Mouse (Mus musculus) right cerebral cortex, postnatal 4 days (tissue): ENCODE measurements around the gene Islr.

ENCODE experiments used
- DNase-seq: peaks from one replicate; pipeline ENCODE4 v3.0.0-alpha.2; 2022

Islr gene

DNA sequence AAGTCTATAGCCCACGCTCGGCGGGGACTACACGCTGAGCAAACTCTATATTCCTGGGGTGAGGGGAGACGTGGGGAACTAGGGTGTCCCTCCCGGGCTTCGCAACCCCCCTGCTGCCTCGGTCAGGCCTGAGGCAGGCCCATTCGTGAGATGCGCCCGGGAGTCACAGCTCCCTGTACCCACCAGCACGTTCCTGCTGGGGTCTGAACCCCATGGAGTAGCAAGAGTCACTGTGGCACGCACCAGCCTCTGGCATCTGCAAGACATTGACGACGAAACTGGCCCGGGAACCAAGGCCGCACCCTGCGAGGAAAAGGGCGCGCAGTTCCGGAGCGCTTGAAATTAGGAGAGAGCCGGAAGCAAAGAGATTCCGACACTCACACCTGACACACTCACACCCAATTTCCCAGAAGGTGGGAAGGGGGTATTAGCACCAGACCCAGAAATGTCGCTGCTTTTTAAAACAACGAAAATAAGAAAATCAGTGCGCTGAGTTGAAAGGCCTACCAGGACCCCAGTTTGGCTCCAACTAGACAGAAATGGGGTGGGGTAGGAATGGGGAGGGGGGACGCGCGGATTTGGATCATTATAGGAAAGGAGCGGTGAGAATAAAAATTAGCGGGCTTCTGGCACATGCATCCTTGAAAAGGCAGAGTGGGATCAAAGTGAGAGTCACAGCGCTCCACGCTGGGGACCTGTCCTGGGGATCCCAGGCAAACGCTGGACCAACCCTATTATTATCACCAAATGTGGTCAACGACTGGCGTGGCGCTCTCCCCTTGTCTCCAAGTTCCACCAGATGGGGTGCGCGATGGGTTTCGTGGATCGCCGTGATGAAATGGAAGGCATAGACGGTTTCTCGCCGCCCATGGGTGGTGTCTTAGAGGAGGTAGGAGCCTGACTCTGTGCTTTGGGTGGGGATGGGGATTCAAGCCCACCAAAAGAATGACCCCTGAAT is 7.2 kb downstream of the Islr start:
- DNase-seq: no peak

DNA sequence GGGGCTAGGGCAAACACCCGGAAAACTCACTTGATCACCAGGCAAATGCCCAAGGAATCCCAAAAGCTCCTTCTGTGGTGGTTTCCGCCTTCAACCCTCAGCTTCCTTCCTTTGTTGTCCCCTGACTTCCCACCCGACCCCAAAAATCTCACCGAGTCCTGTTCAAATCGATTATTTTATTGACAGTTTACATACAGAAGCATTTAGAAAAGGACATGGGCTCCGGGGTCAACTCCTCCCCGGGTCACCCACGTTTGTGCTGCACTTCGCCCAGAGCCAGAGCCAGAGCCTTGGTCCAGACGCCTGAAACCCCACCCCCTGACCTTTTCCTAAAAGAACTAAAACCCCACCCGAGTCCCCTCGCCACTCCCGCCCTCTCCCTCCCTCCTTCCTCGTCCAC is 8.0 kb downstream of the Islr start:
- no peak for DNase-seq

DNA sequence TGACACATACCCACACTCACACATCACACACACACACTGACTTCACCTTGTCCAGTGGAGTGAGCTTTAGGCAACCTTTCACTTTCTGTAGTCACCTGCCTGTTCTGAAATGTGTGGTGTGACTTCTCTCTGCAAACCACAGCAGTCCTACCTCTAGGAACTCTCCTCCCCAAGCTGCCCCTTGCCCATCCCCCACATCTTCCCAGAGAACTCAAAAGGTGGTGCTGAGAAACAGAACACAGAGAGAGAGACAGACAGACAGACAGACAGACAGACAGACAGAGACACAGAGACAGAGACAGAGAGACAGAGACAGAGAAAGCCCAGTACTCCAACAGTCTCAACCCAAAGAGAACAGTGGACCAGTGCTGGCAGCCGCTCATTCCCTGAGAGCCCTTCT is 8.4 kb downstream of the Islr start:
- DNase-seq: no peak

DNA sequence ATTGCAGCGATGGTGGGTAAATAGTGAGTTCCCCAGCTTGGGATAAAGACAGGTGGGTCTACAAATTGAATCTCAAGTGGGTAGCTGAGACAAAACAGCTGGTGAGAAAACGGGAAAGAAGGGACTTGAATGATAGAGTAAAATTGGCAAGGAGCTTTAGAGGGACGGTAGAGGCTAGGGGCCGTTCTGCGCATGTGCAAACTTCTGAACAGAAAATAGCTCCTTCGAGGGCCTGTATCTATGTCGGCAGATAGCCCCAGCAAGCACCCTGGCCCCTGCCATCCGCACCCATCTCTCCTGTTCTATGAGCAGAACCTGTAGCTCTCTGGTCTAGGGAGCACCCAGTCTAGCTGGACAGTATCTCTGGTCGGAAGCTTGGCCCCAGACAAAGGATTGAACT is 9.9 kb downstream of the Islr start:
- no peak for DNase-seq

DNA sequence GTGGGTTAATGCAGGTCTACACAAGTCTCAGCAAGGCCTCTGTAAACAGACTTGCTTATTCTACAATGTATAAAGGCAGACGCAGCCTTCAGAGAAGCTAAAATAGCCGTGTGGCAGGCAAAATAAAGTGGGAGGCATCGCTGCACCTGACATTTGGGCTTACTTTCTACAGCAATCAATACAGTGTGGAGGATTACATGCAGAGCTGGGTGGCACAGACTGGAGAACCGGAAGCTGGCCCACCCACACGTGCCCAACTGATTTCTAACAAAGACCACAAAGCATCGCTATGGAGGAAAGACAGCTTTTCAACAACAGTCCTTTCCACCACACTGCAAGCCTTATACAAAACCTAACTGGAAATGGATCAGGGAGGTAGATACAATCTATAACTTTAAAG is 19.6 kb downstream of the Islr start:
- no peak for DNase-seq

DNA sequence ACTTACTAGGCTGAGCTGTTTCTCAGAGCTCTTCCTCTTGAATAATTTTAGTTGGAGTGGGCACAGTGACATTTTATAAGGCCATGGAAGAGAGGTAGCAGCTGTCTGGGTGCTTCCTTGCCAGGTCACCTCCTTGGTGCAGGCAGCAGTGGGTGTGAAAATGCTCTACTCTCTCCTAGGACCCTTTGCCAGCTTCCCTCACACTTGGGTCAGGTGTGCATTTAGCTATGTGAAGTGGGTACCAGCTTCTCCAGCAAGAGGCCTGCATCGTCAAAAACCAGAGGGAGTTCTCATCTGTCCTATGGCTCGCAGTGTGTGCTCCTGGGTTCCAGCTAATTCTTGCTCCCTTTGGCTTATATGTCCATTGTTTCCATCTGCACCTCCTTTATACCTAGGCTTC is 24.7 kb downstream of the Islr start:
- DNase-seq: no peak

DNA sequence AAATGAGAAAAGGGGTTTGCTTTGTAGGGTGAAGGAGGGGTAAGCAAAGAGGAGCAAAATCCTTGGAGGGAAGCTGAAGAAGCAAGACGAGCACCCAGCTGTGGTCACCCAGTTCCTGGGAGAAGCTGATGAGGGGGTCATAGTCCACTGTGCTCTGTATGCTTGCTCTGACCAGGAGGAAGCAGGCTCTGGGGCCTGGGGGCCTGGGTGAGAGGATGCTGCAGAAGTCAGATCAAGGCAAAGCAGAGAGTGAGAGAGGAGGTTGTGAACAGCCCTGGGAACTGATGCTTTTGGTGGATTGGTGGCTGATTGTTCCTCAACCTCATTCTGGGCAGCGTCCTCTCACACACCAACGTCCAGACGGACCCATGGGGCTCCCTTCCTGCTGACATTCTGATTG is 26.9 kb downstream of the Islr start:
- no peak for DNase-seq

DNA sequence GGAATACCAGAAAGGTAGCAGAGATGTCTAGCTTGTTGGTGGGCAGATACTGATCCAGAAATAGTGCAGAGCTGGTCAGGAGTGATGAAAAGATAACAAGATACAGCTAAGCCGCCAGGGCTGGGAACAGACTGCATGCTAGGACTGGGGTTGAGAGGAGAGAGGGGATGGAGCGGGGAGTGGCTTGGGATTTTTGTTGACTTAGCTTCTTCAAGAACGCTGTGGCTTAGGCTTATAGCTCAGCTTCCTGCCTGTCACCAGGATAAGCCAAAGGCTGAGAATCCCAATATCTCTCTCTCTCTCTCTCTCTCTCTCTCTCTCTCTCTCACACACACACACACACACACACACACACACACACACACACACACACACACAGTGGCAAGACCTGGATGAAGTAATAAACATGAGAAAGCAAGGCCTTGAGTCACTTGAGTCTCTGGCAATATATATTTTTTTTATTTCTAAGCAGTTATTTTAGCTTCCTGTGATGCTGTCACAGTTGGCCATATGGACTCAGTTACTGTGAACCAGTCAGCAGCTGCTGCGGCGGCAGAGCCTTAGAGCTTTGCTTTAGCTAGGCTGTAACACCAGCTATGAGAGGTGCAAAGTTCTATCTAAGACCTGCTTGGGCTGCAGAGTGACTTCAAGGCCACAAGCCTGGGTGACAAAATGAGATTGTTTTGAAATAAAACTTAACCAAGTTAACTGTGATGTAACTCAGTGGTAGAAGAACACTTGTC is 28.2 kb downstream of the Islr start:
- no peak for DNase-seq

DNA sequence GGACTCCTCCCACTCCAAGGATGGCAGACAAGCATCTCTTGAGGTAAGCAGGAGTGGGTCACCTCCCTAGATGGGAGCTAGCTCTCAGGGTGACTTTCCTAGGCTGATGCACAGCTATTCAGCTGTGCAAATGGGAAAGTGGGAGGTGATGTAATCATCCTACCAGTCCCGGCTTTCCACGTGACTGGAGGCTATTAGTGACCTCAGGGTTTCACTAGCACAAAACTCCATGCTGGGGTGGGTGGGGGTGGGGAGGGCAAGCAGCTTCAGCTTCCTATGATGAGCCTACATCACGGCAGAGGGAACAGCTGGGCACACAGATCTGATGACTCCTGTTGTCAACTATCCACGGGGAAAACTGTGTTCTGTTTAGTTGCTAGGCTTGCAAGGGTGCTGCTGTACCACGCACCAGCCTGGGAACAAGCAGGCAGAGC is 29.3 kb downstream of the Islr start:
- DNase-seq: no peak

DNA sequence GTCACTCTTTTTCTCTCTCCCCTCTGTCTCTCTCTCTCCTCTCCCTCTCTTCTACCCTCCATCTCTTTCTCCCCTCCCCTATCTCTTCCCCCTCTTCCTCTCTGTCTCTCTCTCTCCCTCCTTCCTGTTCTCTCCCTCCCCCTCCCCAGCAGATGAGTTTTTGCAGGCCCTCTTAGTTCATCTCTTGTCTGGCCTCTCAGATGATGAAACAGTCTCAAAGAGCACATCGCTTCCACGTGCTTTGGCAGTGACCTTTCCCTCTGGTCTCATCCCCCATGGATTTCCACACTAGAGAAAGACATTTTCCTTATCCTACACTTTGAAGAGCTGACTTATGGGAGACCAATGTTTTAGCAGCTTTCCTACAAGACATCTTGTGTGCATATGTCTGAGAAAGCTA is 31.2 kb downstream of the Islr start:
- DNase-seq: no peak

DNA sequence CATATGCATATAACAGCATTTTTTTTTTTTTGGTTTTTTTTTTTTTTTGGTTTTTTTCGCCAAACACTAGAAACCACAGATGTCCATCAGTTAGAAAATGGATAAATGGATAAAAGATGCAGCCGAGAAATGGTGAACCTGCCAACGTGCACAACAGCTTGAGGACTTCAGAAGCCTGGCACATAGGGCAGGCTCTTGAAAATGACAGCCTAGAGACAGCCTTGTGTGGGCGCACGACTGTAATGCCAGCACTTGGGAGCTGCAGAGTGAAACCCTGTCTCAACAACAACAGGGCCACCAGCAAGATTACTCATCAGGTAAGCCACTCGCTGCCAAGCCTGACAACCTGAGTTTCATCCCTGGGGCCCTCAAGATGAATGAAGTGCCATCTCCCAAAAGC is 34.7 kb downstream of the Islr start:
- DNase-seq: no peak

DNA sequence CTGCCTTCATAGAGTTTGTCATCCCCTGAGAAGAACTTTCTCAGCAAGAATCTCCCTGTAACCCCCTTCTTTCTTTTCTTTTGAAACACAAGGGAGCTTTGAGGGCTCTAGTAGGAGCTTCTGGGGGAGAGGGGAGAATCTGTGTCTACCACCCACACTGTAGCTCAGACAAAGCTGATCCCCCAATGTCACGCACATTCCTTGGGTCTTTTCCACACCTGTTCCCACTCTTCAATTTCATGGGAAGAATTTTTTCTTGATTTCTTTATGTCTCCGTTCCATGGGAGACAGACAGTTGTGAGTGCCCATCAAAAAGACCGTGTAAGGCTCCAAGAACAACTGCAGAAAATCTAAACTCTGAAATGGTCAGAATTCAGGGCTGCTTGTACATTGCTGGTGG is 35.2 kb downstream of the Islr start:
- DNase-seq: no peak

DNA sequence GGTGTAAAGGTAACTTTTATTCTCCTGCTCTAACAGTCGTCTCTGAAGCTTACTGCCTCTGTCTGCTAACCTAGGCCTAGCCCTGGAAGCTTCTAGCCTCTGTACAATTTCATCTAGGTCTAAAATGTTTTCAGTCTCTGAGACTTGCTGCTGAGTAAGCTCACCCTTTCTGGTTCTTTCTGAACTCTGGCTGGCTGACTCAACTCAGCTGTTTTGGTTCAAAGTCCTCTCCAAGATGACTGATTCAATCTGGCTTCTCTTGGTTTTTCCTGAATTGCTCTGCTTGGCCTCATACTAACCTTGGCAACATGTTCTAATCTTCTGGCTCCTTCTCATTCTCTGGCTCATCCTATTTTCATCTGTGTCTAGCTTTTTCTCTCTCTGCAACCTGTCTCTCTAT is 38.3 kb downstream of the Islr start:
- no peak for DNase-seq

DNA sequence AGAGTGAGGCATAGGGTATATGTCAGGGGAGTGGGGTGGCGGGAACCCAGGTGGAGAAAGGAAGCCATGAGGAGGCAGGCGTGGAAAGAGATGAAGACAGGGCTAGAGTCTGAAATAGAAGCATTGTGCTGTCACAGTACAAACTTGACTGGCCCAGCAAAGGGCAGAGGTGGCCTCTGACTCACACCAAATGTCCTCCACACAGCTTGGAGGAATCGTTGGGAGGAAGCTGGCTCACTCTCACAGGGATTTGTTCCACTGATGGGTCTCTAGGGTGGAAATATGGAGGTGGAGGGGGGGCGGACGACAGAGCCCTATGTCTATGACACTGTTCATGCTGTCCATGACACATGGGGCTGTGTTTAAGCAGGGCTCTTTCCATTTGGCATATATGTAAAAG is 41.0 kb downstream of the Islr start:
- no peak for DNase-seq

DNA sequence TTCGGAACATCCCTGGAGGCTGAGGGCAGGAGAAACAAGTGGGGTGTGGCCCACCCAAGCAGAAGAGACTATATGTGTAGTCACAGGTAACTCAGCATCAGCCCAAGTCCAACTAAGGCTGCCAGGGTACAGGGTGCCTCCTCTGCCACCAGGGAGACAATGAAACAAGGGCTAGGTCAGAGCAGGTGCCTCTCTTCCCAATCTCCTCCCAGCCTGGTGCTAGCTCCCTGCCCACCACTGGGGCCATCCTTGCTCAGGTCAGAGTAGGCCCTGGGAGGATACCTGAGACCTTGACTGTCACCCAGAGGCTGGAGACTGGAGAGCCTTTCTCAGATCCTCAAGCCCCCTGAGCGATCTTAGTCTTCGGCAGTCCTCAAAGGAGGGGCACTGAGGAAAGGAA is 41.9 kb downstream of the Islr start:
- no peak for DNase-seq

DNA sequence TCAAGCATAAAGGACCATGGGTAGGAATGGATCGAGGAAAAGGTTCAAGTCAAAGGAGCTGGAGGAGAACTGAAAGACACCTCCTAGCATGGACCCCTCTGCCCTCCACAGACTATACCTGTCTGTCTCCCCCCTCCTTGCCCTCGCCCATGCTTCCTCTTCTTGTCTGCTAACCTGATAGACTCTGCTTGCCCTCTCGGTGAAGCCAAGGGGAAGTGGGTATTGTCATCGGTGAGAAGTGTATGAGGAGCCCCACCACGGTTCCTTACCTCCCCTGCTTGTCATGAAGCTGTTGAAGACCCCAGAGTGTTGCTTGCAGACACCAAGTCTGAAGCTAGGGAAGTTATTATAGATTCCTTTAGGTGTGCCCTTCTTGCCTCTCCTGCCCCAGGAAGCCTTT is 43.8 kb downstream of the Islr start:
- no peak for DNase-seq

DNA sequence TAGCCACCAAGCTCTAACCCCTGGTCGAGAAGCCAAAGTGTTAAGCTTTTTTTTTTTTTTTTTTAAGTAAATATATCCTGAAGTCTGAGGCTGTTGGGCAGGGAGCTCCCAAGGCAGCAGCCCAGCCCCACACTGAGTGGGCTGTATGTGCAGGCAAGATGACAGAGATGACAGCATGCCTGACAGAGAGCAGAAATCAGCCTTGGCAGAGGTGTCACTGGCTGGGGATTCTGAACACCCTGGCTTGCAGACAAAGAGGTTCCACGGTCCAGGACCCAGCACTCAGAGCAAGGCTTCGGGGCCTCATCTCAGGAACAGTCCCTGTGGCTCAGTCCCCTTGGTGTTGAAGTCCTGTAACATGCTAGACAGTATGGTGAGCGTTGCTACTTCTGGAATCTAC is 44.3 kb downstream of the Islr start:
- no peak for DNase-seq

DNA sequence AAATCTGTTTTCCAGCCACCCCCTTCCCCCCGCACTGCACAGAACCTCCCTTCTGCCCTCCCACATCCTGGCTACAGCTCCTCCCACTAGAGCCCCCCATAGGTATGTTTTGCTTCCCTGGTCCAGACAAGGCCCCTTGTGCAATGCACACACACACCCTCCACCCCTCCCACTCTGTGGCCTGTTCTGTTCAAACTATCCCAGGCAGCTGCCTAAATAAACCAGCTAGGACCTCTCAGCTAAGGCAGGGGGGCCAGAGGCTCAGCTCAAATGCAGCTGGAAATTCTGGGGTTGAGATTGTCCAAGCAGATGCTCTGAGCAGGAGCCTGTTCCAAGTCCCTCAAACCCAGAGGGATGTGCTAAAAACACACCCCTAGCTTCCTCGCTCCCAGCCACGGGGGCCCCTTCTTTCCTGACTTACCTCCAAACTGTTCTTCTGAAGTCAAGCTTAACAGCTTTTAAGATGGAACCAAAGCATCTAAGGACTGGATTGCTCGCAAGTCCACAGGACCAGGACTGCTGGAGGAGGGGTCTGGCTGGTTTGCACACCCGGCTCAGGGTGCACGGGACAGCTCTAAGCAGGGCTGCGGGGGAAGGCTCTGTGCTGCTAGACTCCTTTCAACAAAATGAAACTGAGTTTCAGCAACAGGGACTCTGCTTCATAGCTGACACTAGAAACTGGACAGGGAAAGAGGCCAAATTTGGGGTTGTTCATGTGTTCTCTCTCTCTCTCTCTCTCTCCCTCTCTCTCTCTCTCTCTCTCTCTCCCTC is 45.4 kb downstream of the Islr start:
- no peak for DNase-seq

DNA sequence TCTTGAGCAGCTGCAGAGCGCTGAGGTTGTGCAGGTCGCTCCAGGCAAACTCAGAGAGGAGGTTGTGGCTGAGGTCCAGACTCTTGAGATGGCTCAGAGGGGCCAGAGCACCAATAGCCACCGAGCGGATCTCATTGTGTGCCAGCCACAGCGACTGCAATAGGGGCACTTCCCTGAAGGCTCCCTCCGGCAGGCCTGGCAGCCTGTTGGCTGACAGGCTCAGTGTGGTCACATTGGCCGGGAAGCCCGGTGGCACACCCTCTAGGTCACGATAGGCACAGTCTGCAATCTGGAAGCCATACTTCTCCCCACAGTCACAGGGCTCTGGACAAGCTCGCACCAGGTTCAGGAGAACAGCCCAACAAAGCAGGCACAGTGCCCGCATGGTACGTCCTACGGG is 46.3 kb downstream of the Islr start:
- DNase-seq: no peak

DNA sequence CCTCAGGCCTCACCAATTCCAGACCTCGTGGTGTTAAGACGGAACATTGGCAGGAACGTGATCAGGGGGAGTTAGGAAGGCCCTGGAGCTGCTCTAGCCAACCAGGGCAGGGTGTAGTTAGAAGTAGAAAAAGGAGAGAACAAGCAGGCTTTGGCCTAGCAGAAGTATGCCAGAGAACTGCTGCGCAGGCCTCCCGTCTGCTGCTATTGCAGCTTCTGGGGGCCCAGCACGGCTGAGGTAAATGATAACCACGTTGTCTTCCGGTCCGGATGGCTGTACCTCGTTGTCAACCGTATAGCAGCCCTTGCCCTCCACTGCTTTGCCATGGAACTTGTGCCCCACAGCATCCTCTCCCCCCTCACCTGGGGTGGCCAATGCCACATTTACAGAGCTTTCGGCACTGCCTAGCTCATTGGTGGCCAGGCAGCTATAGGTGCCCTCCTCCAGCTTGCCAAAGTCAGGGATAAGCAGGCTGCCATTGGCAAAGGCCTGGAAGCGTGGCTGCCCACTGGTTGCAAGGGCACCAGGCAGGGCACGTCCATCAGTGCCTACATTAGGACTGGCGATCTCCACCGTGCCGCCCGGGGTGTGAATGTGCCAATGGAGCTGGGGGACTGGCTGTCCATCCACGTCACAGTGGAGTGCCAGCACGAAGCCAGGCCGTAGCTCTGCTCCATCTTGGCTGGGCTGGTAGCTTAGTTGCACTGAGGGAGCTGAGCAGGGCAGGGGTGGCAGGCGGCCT is 47.1 kb downstream of the Islr start:
- no peak for DNase-seq

DNA sequence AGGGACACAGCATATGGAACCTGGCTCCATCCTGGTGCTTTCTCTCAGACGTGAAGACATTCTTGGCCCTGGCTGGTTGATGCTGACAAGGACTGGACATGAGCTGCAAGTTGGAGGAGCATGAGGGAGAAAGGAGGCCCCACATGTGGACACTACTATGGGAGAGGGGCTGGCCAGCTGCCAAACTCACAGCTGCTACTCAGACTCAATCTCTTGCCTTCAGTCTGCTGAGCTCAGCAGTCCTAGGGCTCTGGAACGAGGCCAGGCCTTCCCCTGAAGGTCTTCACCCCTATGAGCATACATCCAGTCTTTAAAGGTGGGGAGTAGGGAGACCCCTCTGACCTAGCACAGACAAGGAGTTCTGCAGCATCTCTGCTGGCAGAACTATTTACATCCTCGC is 48.7 kb downstream of the Islr start:
- DNase-seq: peak; percentile 58

DNA sequence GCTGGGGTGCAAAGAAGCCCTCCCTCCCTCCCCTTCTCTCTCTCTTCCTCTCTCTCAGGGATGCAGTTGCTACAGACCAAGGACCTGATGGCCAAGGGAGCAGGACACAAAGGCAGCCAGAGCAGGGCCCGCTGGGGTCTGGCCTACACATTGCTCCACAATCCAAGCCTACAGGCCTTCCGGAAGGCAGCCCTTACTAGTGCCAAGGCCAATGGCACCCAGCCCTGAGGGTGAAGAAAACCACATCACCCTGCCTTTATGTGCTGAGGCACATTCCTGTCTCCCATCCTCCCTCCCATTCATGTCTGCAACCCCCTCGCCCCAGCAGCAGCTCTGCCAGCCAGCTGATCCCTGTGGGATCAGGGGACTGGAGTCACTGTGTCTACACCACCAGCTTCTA is 51.0 kb downstream of the Islr start:
- DNase-seq: no peak
